Mouse (Mus musculus) Muller cell, postnatal 12 days (primary cell): ENCODE measurements around the gene Tmem267.
A peak's percentile ranks its signal among the peaks of the same experiment; 100 is the strongest.
"Not testable (repeated sequence)": the region's sequence is repeated elsewhere in the genome, so short reads cannot be mapped to it uniquely, and the experiment has no call there.

Experiments used
- DNase-seq: peaks from one replicate; pipeline ENCODE4 v3.0.0-alpha.2; 2015; ENCODE audit errors: inconsistent ontology term

Tmem267 gene

GRCm38 (mm10) chr13:119487880-119488580, at the start of gene Tmem267, which contains the start of gene 3110070M22Rik:
Gene Tmem267 (plus strand): TSS chr13:119488039.
Gene 3110070M22Rik (minus strand): TSS chr13:119488383.
- peak; percentile 96 for DNase-seq

- no peak for DNase-seq
Observed at GRCm38 (mm10) chr13:119442244-119442643, 45.6 kb upstream of the Tmem267 start.

- no peak for DNase-seq
Observed at GRCm38 (mm10) chr13:119453563-119453962, 34.3 kb upstream of the Tmem267 start.

GRCm38 (mm10) chr13:119455082-119455481, 32.8 kb upstream of the Tmem267 start:
- DNase-seq: no peak

- DNase-seq: no peak
Observed at GRCm38 (mm10) chr13:119456342-119456741, 31.5 kb upstream of the Tmem267 start.

GRCm38 (mm10) chr13:119461900-119462595, 25.8 kb upstream of the Tmem267 start:
- DNase-seq: no peak

GRCm38 (mm10) chr13:119462596-119463560, 25.0 kb upstream of the Tmem267 start, which contains the start of gene 4833420G17Rik:
Gene 4833420G17Rik (plus strand): TSS chr13:119462768.
- peak; percentile 80 for DNase-seq

GRCm38 (mm10) chr13:119476631-119477030, 11.2 kb upstream of the Tmem267 start:
- no peak for DNase-seq

GRCm38 (mm10) chr13:119477789-119478188, 10.1 kb upstream of the Tmem267 start:
- no peak for DNase-seq

- no peak for DNase-seq
Observed at GRCm38 (mm10) chr13:119487354-119487753, 485 bp upstream of the Tmem267 start.

- not testable (repeated sequence) for DNase-seq
Observed at GRCm38 (mm10) chr13:119492083-119492482, 4.2 kb downstream of the Tmem267 start.

- not testable (repeated sequence) for DNase-seq
Observed at GRCm38 (mm10) chr13:119494938-119495337, 7.1 kb downstream of the Tmem267 start.

GRCm38 (mm10) chr13:119596321-119597211, 108.7 kb downstream of the Tmem267 start:
- DNase-seq: peak; percentile 70

- not testable (repeated sequence) for DNase-seq
Observed at GRCm38 (mm10) chr13:119598466-119598865, 110.6 kb downstream of the Tmem267 start.

- DNase-seq: not testable (repeated sequence)
Observed at GRCm38 (mm10) chr13:119599066-119599465, 111.2 kb downstream of the Tmem267 start.

GRCm38 (mm10) chr13:119599498-119599897, 111.7 kb downstream of the Tmem267 start:
- DNase-seq: not testable (repeated sequence)

- DNase-seq: peak; percentile 32
Observed at GRCm38 (mm10) chr13:119600166-119600565, 112.3 kb downstream of the Tmem267 start.

GRCm38 (mm10) chr13:119602688-119603331, 115.0 kb downstream of the Tmem267 start:
- DNase-seq: not testable (repeated sequence)

- DNase-seq: not testable (repeated sequence)
Observed at GRCm38 (mm10) chr13:119603890-119604289, 116.1 kb downstream of the Tmem267 start.

- DNase-seq: not testable (repeated sequence)
Observed at GRCm38 (mm10) chr13:119604322-119604721, 116.5 kb downstream of the Tmem267 start.
